Mouse (Mus musculus) CH12F3 (cell line): ENCODE measurements around the gene Prkab2.

Source experiments
- in situ Hi-C: fragments of 300-500 bp; cut with MboI; formaldehyde crosslinking; loops from 2 replicates; pipeline ENCODE4 v1.14.3; 2020; ENCODE audit warnings: low sequenced_read_pairs

Gene Prkab2

DNA sequence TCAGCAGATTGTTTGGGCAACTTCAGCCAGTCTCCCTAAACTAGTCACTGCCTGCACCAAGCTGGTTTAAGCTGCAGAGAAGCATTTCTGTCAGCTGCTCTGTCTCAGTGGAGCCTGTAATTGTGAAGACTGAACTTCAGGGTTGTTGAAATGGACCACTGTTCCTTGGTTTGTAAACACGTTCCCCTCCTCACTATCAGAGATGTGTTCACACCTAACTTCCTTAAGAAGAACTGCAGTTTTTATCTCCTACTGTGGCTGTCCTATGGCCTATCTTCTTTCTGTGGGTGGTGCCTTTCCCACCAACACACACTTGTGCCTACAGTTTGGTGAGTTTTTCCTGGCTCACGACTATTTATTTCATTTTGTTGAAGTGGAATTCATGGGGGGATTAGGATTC lies 31.3 kb downstream of the Prkab2 start:
- in situ Hi-C loops: no loop called here

DNA sequence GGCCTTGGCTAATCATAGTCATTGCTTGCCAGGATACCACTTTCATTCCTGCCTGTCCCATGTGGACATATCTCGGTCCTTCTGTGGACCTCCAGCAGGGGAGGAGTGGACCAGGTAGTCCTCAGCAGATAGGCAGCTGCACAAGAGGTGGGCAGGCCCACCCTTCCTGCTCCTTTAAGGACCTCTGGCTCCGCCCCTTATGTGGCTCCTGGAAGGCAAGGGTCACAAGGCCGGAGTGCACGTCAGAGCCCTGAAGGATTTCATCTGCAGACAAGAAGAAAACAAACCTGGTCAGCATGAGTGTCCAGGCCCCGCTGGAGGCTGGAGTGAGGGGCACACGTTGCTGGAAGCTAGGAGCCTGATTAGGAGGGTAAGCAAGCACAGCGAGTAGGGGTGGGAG lies 32.6 kb downstream of the Prkab2 start:
- in situ Hi-C loops: no loop called here

DNA sequence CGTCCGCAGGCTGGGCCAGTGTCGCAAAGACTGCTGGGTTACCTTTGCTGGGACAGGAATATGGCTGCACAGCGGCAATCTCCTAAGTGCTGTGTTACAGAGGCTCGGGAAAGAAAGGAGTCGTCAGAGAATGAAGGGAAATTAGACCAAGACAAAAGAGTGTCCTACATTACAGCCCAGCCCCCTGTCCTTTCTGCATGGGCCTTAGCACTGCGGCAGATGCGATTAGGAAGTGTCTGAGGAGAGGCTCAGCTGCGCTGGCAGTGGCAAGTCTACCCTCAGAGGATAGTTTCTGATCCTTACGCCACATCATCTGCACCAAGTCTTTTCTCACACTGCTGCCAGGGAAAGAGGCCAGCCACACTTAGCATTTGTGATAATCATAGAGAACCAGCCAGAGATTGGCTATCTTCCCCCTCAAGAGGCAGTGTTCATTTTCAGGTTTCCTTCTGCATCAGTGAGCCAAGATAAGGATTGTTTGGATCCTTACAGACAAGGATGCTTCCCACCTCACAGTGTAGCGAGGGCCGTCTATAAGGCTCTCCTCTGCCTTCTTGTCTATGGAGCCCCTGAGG lies 33.5 kb downstream of the Prkab2 start:
- in situ Hi-C loops: no loop called here

DNA sequence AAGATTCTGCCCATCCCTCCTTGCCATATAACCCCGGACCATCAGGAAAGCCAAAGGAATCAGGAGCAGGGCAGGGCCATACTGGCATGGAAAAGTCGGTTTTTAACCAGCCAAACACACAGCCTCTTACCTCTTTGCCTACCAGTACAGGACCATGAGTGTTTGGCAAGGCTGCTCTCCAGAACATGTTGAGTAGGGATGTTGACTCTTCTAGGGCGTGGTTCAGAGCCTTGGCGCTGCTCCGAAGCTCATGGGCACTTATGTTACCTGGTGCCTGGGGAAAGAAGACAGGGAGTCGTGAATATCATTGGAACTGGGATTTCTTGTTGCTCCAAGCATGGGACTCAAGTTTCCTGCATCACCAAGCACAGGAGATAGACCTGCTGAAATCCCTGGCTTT lies 35.8 kb downstream of the Prkab2 start:
- in situ Hi-C loops: no loop called here

DNA sequence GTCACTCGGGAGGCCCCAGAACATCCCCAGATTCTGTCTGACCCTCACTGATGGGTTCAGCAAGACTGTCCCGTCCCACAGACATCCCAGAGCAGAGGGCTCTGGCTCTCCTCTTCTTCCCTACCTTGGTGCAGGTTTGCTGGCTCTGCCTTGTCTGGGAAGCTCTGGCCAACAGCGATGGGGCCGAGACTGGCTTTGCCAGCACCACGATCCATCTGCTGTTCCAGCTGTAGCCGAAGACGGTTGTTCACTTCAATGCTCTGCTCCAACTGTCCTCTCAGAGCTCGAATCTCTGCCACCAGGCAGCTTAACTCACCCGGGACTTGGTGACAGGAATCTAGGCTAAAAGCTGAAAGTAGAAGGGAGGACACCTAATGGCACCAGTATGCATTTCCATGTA lies 38.9 kb downstream of the Prkab2 start:
- in situ Hi-C loops: no loop called here

DNA sequence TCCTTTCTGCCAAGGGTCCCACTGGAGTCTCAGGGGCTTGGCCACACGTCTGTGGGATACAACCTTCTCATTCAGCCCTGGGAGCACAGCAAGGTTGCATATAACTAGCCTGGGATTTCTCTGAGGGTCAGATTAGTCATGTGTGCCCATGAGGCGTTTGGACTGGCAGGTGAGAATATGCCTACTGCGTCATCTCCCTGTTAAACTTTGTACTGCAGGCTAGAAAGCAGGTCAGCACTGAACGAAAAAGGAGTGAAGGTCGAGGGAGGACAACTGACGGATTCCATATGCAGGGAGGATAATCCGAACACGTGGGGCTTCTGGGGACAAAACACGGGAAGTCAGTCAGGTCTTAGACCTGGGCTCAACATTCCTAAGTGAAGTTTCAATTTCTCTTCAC lies 39.3 kb downstream of the Prkab2 start:
- in situ Hi-C loops: no loop called here

DNA sequence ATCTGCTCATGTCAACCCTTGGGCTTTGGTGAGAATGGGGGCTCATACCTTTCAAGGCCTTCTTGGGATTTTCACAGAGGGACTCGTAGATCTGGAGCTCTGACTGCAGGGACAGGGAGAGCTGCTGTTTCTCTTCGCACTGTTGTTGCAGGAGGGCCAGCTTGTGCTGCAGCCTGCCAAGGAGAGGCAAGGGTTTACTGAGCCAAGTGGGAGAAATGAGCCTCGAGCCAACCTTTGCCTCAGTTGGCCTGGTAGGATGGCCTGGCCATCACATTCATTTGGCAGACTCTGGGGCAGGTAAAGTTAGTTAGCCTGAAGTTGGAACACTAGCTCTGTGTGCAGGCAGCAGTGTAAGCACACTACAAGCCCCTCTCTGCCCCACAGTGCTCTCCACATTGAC lies 41.1 kb downstream of the Prkab2 start:
- in situ Hi-C loops: no loop called here

DNA sequence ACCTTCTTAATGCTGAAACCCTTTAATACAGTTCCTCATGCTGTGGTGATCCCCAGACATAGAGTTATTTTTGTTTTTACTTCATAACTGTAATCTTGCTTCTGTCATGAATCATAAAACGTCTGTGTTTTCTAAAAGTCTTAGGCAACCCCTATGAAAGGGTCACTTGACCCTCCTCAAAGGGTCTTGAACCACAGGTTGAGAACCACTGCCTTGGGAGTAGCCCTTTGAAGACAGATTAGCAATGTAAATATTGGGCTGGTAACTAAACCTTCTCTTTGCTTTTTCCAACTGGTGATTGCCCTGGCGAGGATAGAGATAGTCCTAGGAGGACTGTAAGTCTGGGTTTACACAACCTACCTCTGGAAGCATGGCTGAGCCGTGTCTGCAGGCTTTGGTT lies 43.2 kb downstream of the Prkab2 start:
- in situ Hi-C loops: no loop called here

DNA sequence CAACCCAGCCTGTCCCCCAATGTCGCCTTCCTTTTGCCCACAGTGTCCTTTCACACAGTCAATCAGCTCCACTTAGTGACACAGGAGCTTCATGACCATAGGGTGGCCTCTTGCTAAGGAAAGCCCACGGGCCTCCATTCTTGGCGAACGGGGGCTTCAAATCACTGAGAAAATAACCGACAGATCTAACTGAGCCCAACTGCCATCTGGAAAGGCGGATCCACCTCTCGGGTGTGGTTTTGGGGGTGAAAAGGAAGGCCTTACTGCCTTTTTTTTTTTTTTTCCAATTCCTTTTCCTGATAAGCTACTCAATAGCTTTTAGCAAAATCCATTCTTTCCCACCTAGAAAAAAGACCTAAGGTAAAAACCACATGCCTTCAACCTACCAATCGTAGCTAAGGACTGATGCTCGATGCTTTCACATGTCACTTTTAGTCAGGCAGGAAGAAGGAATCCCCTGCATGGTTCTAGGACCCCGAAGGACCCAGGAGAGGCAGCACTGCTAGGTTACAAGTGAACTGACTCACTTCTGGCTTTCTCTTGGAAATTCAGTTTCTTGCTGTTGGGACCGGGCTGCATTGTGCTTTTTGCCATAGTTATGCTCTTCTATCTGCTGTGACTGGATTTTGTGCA lies 44.6 kb downstream of the Prkab2 start:
- in situ Hi-C loops: no loop called here

DNA sequence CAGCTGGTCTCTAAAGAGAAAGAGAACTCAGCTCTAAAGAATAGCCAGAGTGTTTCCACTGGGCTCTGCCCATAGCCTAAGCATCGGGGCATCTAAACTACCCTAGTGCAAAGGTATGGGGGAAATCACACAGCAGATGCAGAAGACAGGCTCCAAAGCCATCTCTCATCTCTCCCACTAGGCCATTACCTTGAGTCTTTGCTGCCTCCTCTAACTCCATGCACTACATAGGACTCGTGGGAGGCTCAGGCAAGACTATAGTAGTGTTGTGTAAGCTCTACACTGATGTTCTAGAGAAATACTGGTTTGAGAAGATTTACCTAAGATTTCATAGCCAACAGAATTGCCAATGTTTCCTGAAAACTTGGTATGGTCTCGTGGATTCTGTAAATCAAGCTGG lies 47.5 kb downstream of the Prkab2 start:
- in situ Hi-C loops: no loop called here

DNA sequence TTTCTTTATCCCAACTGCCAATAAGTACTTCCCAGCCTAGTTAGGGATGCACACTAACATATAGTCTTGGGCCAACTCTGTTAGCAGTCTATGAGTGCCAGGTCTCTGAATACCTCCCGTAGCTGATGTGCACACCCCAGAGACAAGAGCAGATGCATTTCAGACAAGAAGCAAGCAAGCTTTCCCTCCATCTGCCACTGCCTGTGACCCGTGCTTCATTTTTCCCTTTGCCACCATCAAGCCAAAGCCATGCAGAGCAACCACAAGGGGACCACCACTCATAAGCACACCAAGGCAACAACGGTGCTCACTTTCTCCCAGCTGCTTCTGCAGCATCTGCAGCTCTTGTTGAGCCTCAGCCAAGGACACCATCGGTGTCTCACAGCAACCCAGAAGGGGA lies 48.6 kb downstream of the Prkab2 start:
- in situ Hi-C loops: no loop called here

DNA sequence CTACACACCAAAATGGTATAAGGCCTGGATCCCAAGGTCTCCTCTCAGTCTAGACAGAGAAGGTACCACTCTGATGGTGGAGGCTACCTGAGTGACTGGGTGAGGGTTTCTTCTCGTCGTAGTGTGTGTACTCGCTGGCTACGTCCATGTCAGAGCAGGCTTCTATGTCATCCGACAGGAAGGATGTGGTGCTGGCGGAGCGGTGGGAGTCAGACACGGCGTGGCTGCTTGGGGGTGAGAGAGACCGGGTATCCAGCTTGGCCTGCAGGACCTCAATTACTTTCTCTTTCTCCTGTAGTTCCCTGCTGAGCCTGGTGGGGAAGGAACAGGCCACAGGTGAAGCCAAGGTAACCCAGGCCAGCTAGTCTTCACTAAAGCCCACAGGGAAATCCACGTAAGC lies 52.1 kb downstream of the Prkab2 start:
- in situ Hi-C loops: no loop called here

DNA sequence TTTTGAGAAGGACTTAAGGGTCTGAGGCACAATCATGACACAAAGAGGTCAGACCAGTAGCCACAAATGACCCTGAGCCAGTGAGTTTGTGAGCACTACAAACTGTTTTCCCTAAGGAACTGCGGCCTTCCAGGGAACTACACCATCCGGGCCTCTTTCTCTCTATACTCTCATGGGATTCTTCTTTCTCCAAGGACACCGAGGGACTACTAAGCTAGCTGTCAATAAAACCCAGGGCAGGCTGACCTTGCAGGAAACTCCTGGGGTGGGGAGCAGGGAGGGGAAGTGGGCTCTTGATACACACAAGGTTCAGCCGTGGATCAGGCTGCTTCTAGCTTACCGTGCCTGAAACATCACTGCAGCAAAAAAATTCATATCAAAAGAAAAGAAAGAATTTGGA lies 52.9 kb downstream of the Prkab2 start:
- in situ Hi-C loops: no loop called here

DNA sequence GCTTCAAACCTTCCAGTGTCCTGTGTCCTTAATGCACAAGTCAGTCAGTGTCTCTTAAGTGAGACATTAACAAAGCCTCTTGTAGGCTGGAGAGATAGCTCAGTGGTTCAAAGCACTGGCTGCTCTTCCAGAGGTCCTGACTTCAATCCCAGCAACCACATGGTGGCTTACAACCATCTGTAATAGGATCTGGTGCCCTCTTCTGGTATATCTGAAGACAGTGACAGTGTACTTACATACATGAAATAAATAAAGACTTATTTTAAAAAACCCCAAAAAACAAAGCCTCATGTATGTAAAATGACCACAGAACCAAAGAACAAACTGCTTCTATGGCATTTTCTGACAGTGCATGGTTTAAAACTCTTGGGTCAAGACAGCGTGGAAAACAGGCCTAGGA lies 57.9 kb downstream of the Prkab2 start:
- in situ Hi-C loops: no loop called here

DNA sequence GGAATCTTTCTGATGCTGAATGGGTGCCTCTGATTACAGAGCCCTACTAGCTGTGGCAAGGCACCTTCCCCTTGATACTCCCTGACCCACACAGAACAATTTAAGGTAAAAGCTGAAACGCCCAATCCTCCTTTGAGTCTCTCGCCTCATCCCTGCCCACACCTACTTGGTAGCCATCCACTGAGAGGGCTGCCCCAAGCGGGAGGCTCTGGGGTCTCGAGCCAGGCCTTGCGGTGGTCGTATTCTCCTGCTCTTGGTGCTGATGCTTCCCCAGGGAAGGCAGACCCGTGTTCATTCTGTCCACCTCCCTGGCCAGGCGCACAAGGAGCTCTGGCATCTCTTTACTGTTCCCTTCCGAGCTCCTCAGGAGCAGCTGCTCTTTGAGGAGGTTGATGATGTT lies 61.1 kb downstream of the Prkab2 start:
- in situ Hi-C loops: no loop called here
